Mouse (Mus musculus): ENCODE measurements around the gene Smim24. TPM values are rescaled to one million over a fixed set of nuclear protein-coding genes. Genes with fewer than 3 reads are reported as not detected.
A peak's percentile ranks its signal among the peaks of the same experiment; 100 is the strongest.

Gene Smim24
- total RNA-seq, 2 experiments from 2014 or later: 1.3 to 1.4 TPM

DNA sequence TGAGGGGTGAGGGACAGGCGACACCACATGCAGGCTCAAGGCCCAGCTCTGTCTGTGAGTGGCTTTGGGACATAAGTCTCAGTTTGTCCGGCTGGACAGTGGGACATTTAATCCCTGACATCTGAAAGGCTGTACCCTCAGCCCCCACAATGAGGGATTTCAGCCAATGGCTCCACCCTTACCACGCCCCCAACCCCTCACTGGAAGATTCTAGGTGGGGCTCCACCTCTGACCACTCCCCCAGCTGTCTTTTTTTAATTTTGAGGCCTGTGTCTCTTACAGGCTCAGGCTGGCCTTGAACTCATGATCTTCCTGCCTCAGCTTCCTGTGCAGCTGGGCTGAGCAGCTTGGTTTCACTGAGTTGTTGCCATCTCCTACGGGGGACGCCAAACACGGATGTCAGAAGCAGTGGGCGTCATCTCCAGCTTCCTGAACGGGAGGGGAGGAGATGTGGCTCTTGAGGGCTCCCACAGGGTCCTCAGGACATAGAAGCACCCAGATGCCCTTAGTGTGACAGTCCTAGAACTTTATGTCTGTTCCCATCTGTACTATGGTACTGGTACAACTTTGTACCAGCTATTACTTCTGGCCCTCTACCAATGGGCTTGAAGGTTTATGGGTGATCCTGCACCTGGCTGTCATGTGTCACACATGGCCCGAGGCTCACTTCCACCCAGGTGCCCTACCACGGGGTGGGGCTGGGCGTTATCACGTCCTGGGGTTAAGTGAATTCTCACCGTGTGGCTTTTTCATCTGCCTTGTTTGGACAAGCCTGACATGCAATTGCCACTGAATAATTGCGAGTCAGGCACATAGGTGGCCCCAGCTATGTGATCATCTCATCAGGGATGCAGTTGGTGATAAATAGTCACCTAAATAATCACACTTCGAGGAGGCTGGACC is 41.8 kb downstream of the Smim24 start:
- TF ChIP-seq CTCF (IDR thresholded peaks at IDR 0.05): no peak
- peak; percentile 9 for DNase-seq (ENCODE audit: extremely low spot score in 1 of 2, low spot score in 2 of 2)
- Histone ChIP-seq H3K27ac (peak overlapping the region; percentile 58), H3K4me3 (no peak overlapping the region)
- intact Hi-C loops (cut with DNase I): no loop called here

DNA sequence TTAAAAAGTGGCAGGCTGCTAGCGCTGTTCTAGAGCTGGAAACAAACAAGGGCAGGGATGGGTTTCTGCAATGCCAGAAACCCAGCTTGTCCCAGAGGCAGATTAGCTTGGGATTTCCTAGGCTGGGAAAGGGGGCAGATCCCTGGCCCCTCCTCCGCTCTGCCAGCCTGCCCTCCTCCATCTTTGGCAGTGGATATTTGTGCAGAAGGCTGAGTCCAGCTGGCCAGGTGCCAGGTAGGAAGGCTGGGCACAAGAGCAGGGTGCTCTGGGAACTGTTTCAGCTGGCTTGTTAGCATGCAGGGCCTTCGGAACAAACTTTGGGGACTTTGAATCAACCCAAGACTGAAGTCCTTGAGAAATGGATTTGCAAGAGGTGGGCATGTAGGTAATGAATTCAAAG is 42.6 kb downstream of the Smim24 start:
- intact Hi-C loops (cut with DNase I): no loop called here
- no peak overlapping the region for H3K4me3 ChIP-seq
- no peak for TF ChIP-seq CTCF (IDR thresholded peaks at IDR 0.05)
- DNase-seq (ENCODE audit: extremely low spot score in 1 of 2, low spot score in 2 of 2): peak; percentile 67 to 75
- H3K27ac ChIP-seq: peak overlapping the region; percentile 63; the same call in 1 of the 2 replicates

DNA sequence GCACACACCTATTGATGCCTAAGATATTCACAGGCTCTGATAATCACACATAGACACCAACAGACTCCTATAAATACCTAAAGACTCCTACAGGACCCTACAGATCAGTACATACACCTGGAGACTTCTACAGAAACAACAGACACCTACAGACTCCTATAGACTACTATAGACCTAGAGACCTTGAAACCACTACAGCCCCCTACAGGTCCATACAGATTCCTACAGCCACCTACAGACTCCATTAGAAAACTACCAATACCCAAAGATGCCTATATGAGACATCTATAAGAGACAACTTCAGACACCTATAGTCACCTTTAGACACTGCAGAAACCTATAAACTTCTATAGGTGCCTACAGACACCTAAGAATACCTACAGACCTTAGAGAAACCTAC is 48.2 kb downstream of the Smim24 start:
- Histone ChIP-seq H3K27ac (no peak overlapping the region), H3K4me3 (no peak overlapping the region)
- peak; percentile 60 for TF ChIP-seq CTCF (IDR thresholded peaks at IDR 0.05)
- intact Hi-C loops (cut with DNase I): no loop called here
- no peak for DNase-seq (ENCODE audit: extremely low spot score in 1 of 2, low spot score in 2 of 2)

Small RNAs within 50 kb of the gene (microRNA-seq; reads per million reads assigned to microRNA genes)
- gene Mir1191b (0 reads per million in 2 experiments), gene Mir6913 (1.9 to 4.5 reads per million in 2 experiments)

Other genes with a start within 250 kb of the Smim24 start
- gene Pias4, start 225.1 kb upstream of the Smim24 start, total RNA-seq (2021): 10 to 100 TPM; 26.7 to 32.0 TPM
- 100 to 1,000 TPM; 884 to 901 TPM for gene Eef2, start 216.4 kb upstream of the Smim24 start, total RNA-seq (2021)
- gene Dapk3, start 210.0 kb upstream of the Smim24 start, total RNA-seq (2021): 10 to 100 TPM; 74.6 to 89.4 TPM
- not detected for gene 4930442H23Rik, start 209.2 kb upstream of the Smim24 start, total RNA-seq (2021)
- gene Nmrk2, start 191.0 kb upstream of the Smim24 start, total RNA-seq (2021): under 1 TPM in 1 of 2 experiments, not detected in 1; 0.42 TPM
- 100 to 1,000 TPM; 203 to 206 TPM for gene Atcay, start 162.2 kb upstream of the Smim24 start, total RNA-seq (2021)
- gene Zfr2, start 159.9 kb upstream of the Smim24 start, total RNA-seq (2021): 10 to 100 TPM; 70.9 to 76.2 TPM
- 100 to 1,000 TPM; 212 to 221 TPM for gene Matk, start 140.1 kb upstream of the Smim24 start, total RNA-seq (2021)
- 10 to 100 TPM; 41.3 to 42.8 TPM for gene Mrpl54, start 126.1 kb upstream of the Smim24 start, total RNA-seq (2021)
- 10 to 100 TPM; 35.8 to 38.6 TPM for gene Apba3, start 126.1 kb upstream of the Smim24 start, total RNA-seq (2021)
- under 1 TPM; 0.26 to 0.45 TPM for gene Tjp3, start 101.5 kb upstream of the Smim24 start, total RNA-seq (2021)
- gene Pip5k1c, start 100.1 kb upstream of the Smim24 start, total RNA-seq (2021): 100 to 1,000 TPM; 431 TPM
- gene Cactin, start 71.9 kb upstream of the Smim24 start, total RNA-seq (2021): 10 to 100 TPM; 31.3 to 31.8 TPM
- under 1 TPM; 0.70 to 0.82 TPM for gene Tbxa2r, start 64.3 kb upstream of the Smim24 start, total RNA-seq (2021)
- gene Gipc3, start 49.8 kb upstream of the Smim24 start, total RNA-seq (2021): 1 to 10 TPM; 1.7 to 2.1 TPM
- gene Hmg20b, start 42.6 kb upstream of the Smim24 start, total RNA-seq (2021): 10 to 100 TPM; 27.3 to 29.5 TPM
- gene Mfsd12, start 35.6 kb upstream of the Smim24 start, total RNA-seq (2021): 10 to 100 TPM; 38.2 to 40.2 TPM
- 1 to 10 TPM in 1 of 2 experiments, under 1 TPM in 1; 1.00 to 1.3 TPM for gene 4930404N11Rik, start 27.2 kb upstream of the Smim24 start, total RNA-seq (2021)
- gene Fzr1, start 14.5 kb upstream of the Smim24 start, total RNA-seq (2021): 10 to 100 TPM; 69.1 to 70.6 TPM
- 10 to 100 TPM; 87.1 to 95.1 TPM for gene Dohh, start 8.6 kb upstream of the Smim24 start, total RNA-seq (2021)
- gene Gm48551, start 8.6 kb upstream of the Smim24 start, total RNA-seq (2021): 1 to 10 TPM; 2.0 to 3.4 TPM
- 1 to 10 TPM; 5.1 to 7.1 TPM for gene Gm48552, start 4.0 kb upstream of the Smim24 start, total RNA-seq (2021)
- gene Nfic, start 62.6 kb downstream of the Smim24 start, total RNA-seq (2021): 10 to 100 TPM; 93.4 to 94.9 TPM
- 100 to 1,000 TPM; 284 to 288 TPM for gene Celf5, start 89.7 kb downstream of the Smim24 start, total RNA-seq (2021)
- 10 to 100 TPM; 78.3 to 80.8 TPM for gene Ncln, start 103.3 kb downstream of the Smim24 start, total RNA-seq (2021)
- gene S1pr4, start 107.1 kb downstream of the Smim24 start, total RNA-seq (2021): under 1 TPM; 0.56 to 0.70 TPM
- gene Gna15, start 131.2 kb downstream of the Smim24 start, total RNA-seq (2021): 1 to 10 TPM; 1.3 to 2.8 TPM
- gene Gna11, start 152.1 kb downstream of the Smim24 start, total RNA-seq (2021): 100 to 1,000 TPM; 106 to 110 TPM
- 100 to 1,000 TPM; 637 to 727 TPM for gene Aes, start 166.4 kb downstream of the Smim24 start, total RNA-seq (2021)
- 10 to 100 TPM; 36.2 to 40.7 TPM for gene Tle2, start 181.5 kb downstream of the Smim24 start, total RNA-seq (2021)
- 10 to 100 TPM; 10.3 to 12.9 TPM for gene Tle6, start 208.0 kb downstream of the Smim24 start, total RNA-seq (2021)
- gene BC025920, start 213.2 kb downstream of the Smim24 start, total RNA-seq (2021): 1 to 10 TPM; 2.6 to 2.9 TPM
- gene Sirt6, start 234.7 kb downstream of the Smim24 start, total RNA-seq (2021): 10 to 100 TPM; 26.8 to 28.6 TPM
- 10 to 100 TPM; 46.4 to 47.3 TPM for gene Ankrd24, start 235.5 kb downstream of the Smim24 start, total RNA-seq (2021)

All from left cerebral cortex, adult 2 months (tissue).